Comparison of ENCODE assay signal across 7 mouse cellular contexts in the genomic region with DNA sequence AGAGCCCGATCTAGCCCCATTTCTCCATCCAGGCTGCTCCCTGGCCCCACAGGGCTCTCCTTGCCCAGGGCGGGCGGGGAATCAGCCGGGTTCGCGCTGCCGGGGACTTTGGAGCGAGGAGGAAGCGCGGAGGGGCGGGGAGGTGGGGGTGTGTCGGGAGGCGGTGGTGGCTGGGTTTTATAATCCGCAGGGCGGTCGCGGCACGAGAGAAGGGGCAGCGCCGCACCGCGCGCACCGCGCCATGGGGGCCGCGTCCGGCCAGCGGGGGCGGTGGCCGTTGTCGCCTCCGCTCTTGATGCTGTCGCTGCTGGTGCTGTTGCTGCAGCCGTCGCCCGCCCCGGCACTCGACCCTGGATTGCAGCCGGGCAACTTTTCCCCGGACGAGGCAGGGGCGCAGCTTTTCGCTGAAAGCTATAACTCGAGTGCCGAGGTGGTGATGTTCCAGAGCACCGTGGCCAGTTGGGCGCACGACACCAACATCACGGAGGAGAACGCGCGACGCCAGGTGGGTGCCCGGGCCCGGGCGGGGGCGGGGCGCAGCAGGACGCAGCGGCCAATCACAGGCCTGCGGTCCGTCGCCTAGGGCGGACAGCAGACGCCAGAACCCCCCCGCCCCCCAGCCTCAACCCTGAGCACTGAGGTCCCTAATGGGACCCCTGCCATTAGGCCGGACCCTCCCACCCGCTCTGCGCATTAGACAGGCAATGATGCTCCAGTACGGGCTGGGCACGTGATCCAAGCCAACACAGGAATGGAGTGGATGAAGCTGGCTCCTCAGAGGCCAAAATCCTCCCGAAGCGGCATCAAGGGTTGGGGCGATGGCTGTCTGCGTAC. TPM values are rescaled to one million over a fixed set of nuclear protein-coding genes. Genes with fewer than 3 reads are reported as not detected.
A peak's percentile ranks its signal among the peaks of the same experiment; 100 is the strongest.
DNase-seq lines count a peak whose midpoint lies in the region; ATAC-seq and TF ChIP-seq lines count a peak whose summit lies in the region.

A gene (plus strand): TSS at position 205 of the 834 bp plus-strand sequence.

- peak within 1 kb of the TSS; percentile 74 for H3K4me3 ChIP-seq in ES-Bruce4 (ENCODE audit: low read depth, low read length)
- peak within 1 kb of the TSS; percentile 58 for H3K4me3 ChIP-seq in forebrain, embryonic 16.5 days (replicated peaks; ENCODE audit: low read length)
- peak within 1 kb of the TSS; percentile 68 for H3K4me3 ChIP-seq in hindbrain, embryonic 10.5 days
- peak within 1 kb of the TSS; percentile 56 for H3K4me3 ChIP-seq in limb, embryonic 12.5 days (replicated peaks)
- peak within 1 kb of the TSS; percentile 56 for H3K4me3 ChIP-seq in midbrain, embryonic 12.5 days

- H3K4me1 ChIP-seq in ES-Bruce4 (ENCODE audit: control insufficient read depth, insufficient read depth, low read length) = no peaks in the 10 kb centered on the region
- H3K4me1 ChIP-seq in forebrain, embryonic 16.5 days (replicated peaks; ENCODE audit: control insufficient read depth, insufficient read depth, low read length) = peaks cover 12% of the 10 kb centered on the region
- peaks cover 25% of the 10 kb centered on the region for H3K4me1 ChIP-seq in hindbrain, embryonic 10.5 days (replicated peaks)
- peaks cover 10% of the 10 kb centered on the region for H3K4me1 ChIP-seq in limb, embryonic 12.5 days (replicated peaks)
- peaks cover 18% of the 10 kb centered on the region for H3K4me1 ChIP-seq in midbrain, embryonic 12.5 days

- H3K9ac ChIP-seq in ES-Bruce4 (ENCODE audit: low read depth, poor library complexity, severe bottlenecking) = peak within 1 kb of the TSS; percentile 48
- H3K9ac ChIP-seq in forebrain, embryonic 16.5 days (replicated peaks; ENCODE audit: low read depth, low read length) = peak within 1 kb of the TSS; percentile 58
- H3K9ac ChIP-seq in limb, embryonic 12.5 days (replicated peaks) = peak within 1 kb of the TSS; percentile 65
- H3K9ac ChIP-seq in midbrain, embryonic 12.5 days (replicated peaks) = peak within 1 kb of the TSS; percentile 66

- H3K27ac ChIP-seq in ES-Bruce4 (ENCODE audit: insufficient read depth, low read length) = no peak within 1 kb of the TSS
- H3K27ac ChIP-seq in forebrain, embryonic 16.5 days (ENCODE audit: low read length) = no peak within 1 kb of the TSS
- peak within 1 kb of the TSS; percentile 73 for H3K27ac ChIP-seq in hindbrain, embryonic 10.5 days
- no peak within 1 kb of the TSS for H3K27ac ChIP-seq in limb, embryonic 12.5 days
- no peak within 1 kb of the TSS for H3K27ac ChIP-seq in midbrain, embryonic 12.5 days (replicated peaks)

- TF ChIP-seq CTCF in ES-Bruce4 (IDR thresholded peaks at IDR 0.05; ENCODE audit: low read depth, low read length) = no peak

- no peak for TF ChIP-seq POLR2A in ES-Bruce4 (IDR thresholded peaks at IDR 0.05; ENCODE audit: insufficient read depth, low read length)

- H3K36me3 ChIP-seq in ES-Bruce4 (ENCODE audit: control insufficient read depth, insufficient read depth, low read length, poor library complexity, severe bottlenecking) = no peaks in the 10 kb centered on the region
- no peaks in the 10 kb centered on the region for H3K36me3 ChIP-seq in forebrain, embryonic 16.5 days (ENCODE audit: control insufficient read depth, insufficient read depth)
- no peaks in the 10 kb centered on the region for H3K36me3 ChIP-seq in hindbrain, embryonic 10.5 days
- no peaks in the 10 kb centered on the region for H3K36me3 ChIP-seq in limb, embryonic 12.5 days
- no peaks in the 10 kb centered on the region for H3K36me3 ChIP-seq in midbrain, embryonic 12.5 days

- peak; percentile 73 for ATAC-seq in forebrain, embryonic 16.5 days
- peak; percentile 5; the same call in 1 of the 2 replicates for ATAC-seq in limb, embryonic 12.5 days (ENCODE audit: insufficient number of reproducible peaks, insufficient read depth, low FRiP score, low TSS enrichment, low read depth)
- ATAC-seq in midbrain, embryonic 12.5 days (ENCODE audit: low FRiP score, low read depth) = peak; percentile 69

- TF ChIP-seq EP300 in ES-Bruce4 (IDR thresholded peaks at IDR 0.05; ENCODE audit: insufficient read depth, low read depth, low read length) = no peak

- peak; percentile 32 for DNase-seq in adrenal gland, adult 2 months
- DNase-seq in hindbrain, embryonic 10.5 days (ENCODE audit: low spot score) = peak; percentile 49
- no peak for DNase-seq in adipocyte (ENCODE audit: low spot score)

- no peaks in the 10 kb centered on the region for H3K9me3 ChIP-seq in ES-Bruce4 (replicated peaks; ENCODE audit: control insufficient read depth, insufficient read depth, low read length, poor library complexity, severe bottlenecking)
- no peaks in the 10 kb centered on the region for H3K9me3 ChIP-seq in forebrain, embryonic 16.5 days (ENCODE audit: control insufficient read depth, low read length)
- H3K9me3 ChIP-seq in hindbrain, embryonic 10.5 days = no peaks in the 10 kb centered on the region
- no peaks in the 10 kb centered on the region for H3K9me3 ChIP-seq in limb, embryonic 12.5 days
- no peaks in the 10 kb centered on the region for H3K9me3 ChIP-seq in midbrain, embryonic 12.5 days

- no peaks in the 10 kb centered on the region; the same call in 1 of the 2 replicates for H3K27me3 ChIP-seq in ES-Bruce4 (ENCODE audit: control insufficient read depth, insufficient read depth, low read length, poor library complexity, severe bottlenecking)
- peaks cover 13% of the 10 kb centered on the region for H3K27me3 ChIP-seq in forebrain, embryonic 16.5 days (replicated peaks; ENCODE audit: control insufficient read depth, insufficient read depth, low read length)
- H3K27me3 ChIP-seq in hindbrain, embryonic 10.5 days (ENCODE audit: insufficient read depth, poor library complexity, severe bottlenecking) = peaks cover 63% of the 10 kb centered on the region
- peaks cover 69% of the 10 kb centered on the region for H3K27me3 ChIP-seq in limb, embryonic 12.5 days
- peaks cover 59% of the 10 kb centered on the region for H3K27me3 ChIP-seq in midbrain, embryonic 12.5 days

- under 1% methylated on average over 69 of the region's 76 CpGs for WGBS in forebrain, embryonic 16.5 days
- under 1% methylated on average over 76 of the region's 76 CpGs for whole genome bisulfite sequencing in hindbrain, embryonic 10.5 days
- under 1% methylated on average over 75 of the region's 76 CpGs for WGBS in limb, embryonic 12.5 days
- WGBS in midbrain, embryonic 12.5 days = under 1% methylated on average over 73 of the region's 76 CpGs

- H3K4me2 ChIP-seq in forebrain, embryonic 16.5 days (ENCODE audit: low read length) = peak within 1 kb of the TSS; percentile 97
- H3K4me2 ChIP-seq in limb, embryonic 12.5 days = peak within 1 kb of the TSS; percentile 93
- H3K4me2 ChIP-seq in midbrain, embryonic 12.5 days (replicated peaks) = peak within 1 kb of the TSS; percentile 93

RNA-seq across cellular contexts. Expression of the gene that starts here (rescaled TPM):
- 0.18 TPM in 1 of 2 replicates, not detected in the other for polyA plus RNA-seq in ES-Bruce4 (2011; ENCODE audit: insufficient read depth, insufficient read length, low read depth, missing spikeins)
- 10 to 100 TPM in 1 of 2 experiments, 1 to 10 TPM in 1; 9.3 to 15.9 TPM for total RNA-seq in adrenal gland, adult 2 months (2021)
- 8.3 and 11.8 TPM in 2 replicates for polyA plus RNA-seq in adrenal gland, adult 2 months (2012; rRNA removed)
- 3.2 and 3.3 TPM in 2 replicates for polyA plus RNA-seq in forebrain, embryonic 16.5 days (2015; fragmentation: Nextera tagmentation; extraction: Ambion mirVana)
- 1.3 TPM in 2 replicates for polyA plus RNA-seq in hindbrain, embryonic 10.5 days (2016; fragmentation: Nextera tagmentation; extraction: Ambion mirVana)
- polyA plus RNA-seq in limb, embryonic 12.5 days (2016; fragmentation: Nextera tagmentation; extraction: Ambion mirVana) = 0.21 and 0.51 TPM in 2 replicates
- polyA plus RNA-seq in midbrain, embryonic 12.5 days (2016; fragmentation: Nextera tagmentation; extraction: Ambion mirVana) = 1.2 and 1.4 TPM in 2 replicates

Comparison
In these comparisons a context has a peak if more than half of its experiments do, and no peak if none do; other contexts are left out.
1. Peak in ATAC-seq, H3K4me3 ChIP-seq, H3K9ac ChIP-seq and H3K4me2 ChIP-seq in limb, embryonic 12.5 days; RNA of the gene not detected or under 1 TPM.
2. ATAC-seq: peak in every context shown above with its lines; median percentile 73 in forebrain, embryonic 16.5 days; 69 in midbrain, embryonic 12.5 days; 5 in limb, embryonic 12.5 days.